Mouse (Mus musculus): ENCODE measurements around the gene Smpdl3a. TPM values are rescaled to one million over a fixed set of nuclear protein-coding genes. Genes with fewer than 3 reads are reported as not detected.
A peak's percentile ranks its signal among the peaks of the same experiment; 100 is the strongest.

Smpdl3a gene
- total RNA-seq, 2 experiments from 2014 or later: 66.4 to 74.7 TPM

- H3K4me3 ChIP-seq: no peak overlapping the region
- no peak for DNase-seq
- TF ChIP-seq CTCF (IDR thresholded peaks at IDR 0.05): no peak
- no peak overlapping the region for H3K27ac ChIP-seq
- intact Hi-C loops (cut with DNase I): loop anchor here (10.0 kb wide), 1 partner anchor 328 kb away; no protein-coding TSS in a partner anchor
Measured at GRCm38 (mm10) chr10:57792957-57793356, 1.2 kb upstream of the Smpdl3a start.

DNA sequence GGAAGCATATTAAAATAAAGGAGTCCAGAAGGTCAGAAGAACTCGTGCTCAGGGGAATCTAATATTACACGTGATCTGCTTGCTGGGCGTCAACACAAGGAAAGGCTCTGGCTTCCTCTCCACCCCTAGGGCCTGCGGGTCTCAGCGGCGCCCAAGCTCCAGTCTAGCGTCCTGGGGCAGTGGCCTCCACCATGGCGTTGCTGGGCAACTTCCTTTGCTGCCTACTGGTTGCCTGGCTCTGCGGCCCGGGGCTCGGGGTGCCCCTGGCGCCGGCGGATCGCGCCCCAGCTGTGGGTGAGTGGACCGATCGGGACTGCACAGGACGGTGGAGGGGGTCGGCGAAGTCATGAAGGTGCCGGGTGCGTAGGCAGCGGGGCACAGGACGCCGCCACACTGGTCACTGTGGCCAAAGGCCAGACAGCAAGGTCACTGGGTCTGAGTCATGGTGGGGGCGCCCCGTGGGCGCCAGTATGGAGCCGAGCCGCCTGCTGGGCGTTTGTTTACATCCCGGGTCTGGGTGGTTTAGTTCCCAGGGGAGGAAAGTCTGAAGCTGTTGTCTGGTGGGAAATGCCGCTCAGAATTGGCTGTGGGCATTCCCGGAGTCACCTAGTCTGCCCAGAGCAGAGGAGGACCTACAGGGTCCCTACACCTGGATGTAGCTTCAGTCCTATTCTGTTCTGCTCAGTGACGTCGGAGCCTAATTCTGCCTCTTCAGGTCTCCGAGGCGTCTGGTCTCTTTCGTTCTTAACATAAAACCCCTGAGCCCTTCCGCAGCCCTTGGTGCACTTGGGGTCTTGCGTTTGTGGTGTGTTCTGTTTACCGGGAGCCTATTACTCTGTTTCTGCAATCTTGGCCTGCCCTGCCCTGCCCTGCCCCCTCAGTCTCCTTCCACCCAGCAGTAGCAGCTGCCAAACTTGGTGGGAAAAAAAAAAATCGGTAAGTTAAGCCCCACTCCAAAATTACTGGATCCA lies 641 bp downstream of the Smpdl3a start:
- TF ChIP-seq CTCF (IDR thresholded peaks at IDR 0.05): peak; percentile 24; the same call in 1 of the 2 replicates
- peak overlapping the region; percentile 97 for H3K27ac ChIP-seq
- intact Hi-C loops (cut with DNase I): loop anchor here (2.0 to 10.0 kb wide), 2 partner anchors 52 to 330 kb away; no protein-coding TSS in a partner anchor
- DNase-seq: peak; percentile 72
- H3K4me3 ChIP-seq: peak overlapping the region; percentile 87

DNA sequence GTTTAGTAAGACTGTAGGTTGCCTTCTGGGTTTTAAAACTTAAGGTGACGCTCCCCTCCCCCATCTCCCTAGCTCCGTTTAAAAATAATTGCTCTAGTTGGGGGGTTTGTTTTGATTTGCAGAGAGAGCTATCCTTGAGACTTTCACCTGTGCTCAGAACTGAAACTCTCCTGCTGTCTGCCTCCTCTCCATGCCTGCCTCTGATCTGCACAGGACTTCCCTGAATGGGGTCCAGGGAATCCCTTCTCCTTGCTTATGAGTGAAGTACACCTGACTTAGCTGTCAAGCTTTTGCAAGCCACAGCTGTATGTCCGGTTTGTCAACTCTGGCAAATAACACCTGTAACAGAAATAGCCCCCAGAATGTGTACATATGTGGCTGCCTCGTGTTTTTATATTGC lies 1.4 kb downstream of the Smpdl3a start:
- Histone ChIP-seq H3K4me3 (peak overlapping the region; percentile 87), H3K27ac (peak overlapping the region; percentile 97)
- DNase-seq: no peak
- TF ChIP-seq CTCF (IDR thresholded peaks at IDR 0.05): no peak
- intact Hi-C loops (cut with DNase I): loop anchor here (2.0 to 10.0 kb wide), 2 partner anchors 53 to 331 kb away; no protein-coding TSS in a partner anchor

DNA sequence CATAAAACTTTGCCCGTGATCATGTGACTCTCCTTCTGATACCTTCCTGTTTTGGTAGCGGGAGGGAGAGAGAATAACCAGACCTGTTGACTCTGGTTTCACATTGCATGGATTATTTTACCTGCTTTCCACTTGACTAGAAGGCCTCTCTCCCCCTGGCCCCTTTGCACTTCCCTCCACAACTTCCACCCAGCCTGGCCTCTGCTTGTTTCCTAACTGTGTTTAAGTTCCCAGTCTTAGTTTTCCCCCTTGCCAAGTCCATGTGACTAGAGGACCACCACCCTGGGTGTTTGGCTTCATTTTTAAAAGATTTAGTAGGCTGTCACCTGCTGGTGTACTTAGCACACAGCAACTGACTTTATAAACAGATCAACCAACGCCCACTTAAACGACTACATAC lies 1.9 kb downstream of the Smpdl3a start:
- intact Hi-C loops (cut with DNase I): loop anchor here (10.0 kb wide), 1 partner anchor 331 kb away; no protein-coding TSS in a partner anchor
- peak; percentile 56 for TF ChIP-seq CTCF (IDR thresholded peaks at IDR 0.05)
- peak overlapping the region; percentile 97 for H3K27ac ChIP-seq
- DNase-seq: peak; percentile 22
- peak overlapping the region; percentile 87 for H3K4me3 ChIP-seq

DNA sequence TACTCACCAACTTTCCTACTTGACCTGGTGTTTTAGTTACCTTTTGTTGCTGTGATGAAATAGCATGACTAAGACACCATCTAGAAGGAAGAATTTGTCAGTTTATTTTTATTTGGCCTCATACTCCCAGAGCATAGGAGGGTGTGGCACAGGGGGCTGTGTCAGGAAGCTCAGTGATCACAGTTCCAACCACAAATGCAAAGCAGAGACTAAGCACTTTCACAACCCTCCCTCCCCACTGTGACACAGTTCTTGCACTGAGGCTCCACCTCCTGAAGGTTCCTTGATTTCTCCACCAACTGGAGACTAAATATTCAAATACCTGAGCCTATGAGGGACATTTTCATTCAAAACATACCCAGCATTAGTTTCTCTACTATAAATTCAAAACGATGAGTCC lies 5.4 kb downstream of the Smpdl3a start:
- no peak overlapping the region for H3K27ac ChIP-seq
- intact Hi-C loops (cut with DNase I): loop anchor here (10.0 kb wide), 1 partner anchor 335 kb away; no protein-coding TSS in a partner anchor
- TF ChIP-seq CTCF (IDR thresholded peaks at IDR 0.05): no peak
- DNase-seq: no peak
- H3K4me3 ChIP-seq: no peak overlapping the region

DNA sequence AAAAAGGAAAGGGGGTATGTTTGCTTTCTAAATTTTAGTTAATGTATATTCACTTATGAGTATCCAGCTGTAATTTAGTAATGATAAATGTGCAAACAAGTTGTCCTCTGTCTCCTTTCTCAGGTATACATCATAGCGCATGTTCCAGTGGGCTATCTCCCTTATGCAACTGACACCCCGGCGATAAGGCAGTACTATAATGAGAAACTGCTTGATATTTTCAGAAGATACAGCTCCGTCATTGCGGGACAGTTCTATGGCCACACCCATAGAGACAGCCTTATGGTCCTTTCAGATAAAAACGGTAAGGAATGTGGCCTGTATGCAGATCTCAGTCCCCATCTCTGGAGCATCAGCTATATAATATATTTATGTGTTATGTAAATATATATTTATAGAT lies 13.6 kb downstream of the Smpdl3a start:
- no peak overlapping the region for H3K27ac ChIP-seq
- no peak overlapping the region for H3K4me3 ChIP-seq
- intact Hi-C loops (cut with DNase I): no loop called here
- no peak for TF ChIP-seq CTCF (IDR thresholded peaks at IDR 0.05)
- DNase-seq: no peak

DNA sequence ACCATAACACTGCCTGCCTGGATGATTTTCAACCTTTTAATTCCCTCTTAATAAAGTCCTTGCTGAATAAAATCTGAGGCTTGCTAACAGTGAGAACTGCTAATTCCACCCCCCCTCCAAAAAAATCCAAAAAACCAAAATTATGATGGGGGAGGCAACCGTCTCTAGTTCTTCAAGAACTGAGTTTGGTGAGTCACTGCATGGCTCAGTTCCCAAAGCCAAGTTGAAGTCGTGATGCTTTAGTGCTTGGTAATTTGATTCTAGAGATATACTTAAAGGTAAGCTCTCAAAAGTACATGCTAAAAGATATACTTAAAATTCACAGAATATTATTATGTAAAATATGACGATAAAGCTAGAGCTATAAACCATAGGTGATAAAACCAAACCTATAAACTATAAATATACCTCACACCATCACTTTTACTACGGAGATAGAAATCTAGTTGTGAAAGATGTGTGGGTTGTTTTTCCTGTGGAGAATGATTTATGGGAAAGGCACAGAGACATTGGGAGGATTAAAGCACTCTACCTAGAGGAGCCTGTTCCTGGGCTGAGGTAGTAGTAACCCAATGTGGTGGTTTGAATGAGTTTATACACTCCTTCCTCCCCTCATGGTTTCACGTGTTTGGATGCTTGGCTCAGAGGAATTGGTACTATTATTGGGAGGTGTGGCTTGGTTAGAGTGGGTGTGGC lies 18.2 kb downstream of the Smpdl3a start:
- no peak for DNase-seq
- TF ChIP-seq CTCF (IDR thresholded peaks at IDR 0.05): no peak
- intact Hi-C loops (cut with DNase I): no loop called here
- no peak overlapping the region for H3K4me3 ChIP-seq
- H3K27ac ChIP-seq: no peak overlapping the region

DNA sequence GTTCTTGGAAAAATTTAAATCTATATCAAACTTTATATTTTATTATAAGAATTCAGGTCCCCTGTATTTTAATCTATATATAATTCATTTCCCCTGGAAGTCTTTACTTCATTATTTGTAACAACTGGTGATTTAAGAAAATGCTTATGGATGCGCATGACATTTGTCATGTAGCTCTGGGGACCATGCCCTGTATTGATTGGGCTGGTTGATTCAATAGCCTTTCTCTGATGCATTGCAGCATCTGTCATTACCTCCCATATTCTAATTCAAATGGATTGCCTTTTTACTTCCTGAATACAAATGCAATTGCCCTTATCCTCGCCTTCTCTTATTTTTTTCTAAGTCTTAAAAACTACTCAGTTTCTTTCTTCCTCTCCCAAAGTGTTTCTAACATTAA lies 20.2 kb downstream of the Smpdl3a start:
- intact Hi-C loops (cut with DNase I): no loop called here
- TF ChIP-seq CTCF (IDR thresholded peaks at IDR 0.05): no peak
- DNase-seq: no peak
- no peak overlapping the region for H3K27ac ChIP-seq
- no peak overlapping the region for H3K4me3 ChIP-seq

- DNase-seq: no peak
- H3K4me3 ChIP-seq: no peak overlapping the region
- intact Hi-C loops (cut with DNase I): no loop called here
- no peak for TF ChIP-seq CTCF (IDR thresholded peaks at IDR 0.05)
- no peak overlapping the region for H3K27ac ChIP-seq
Measured at GRCm38 (mm10) chr10:57815869-57816268, 21.7 kb downstream of the Smpdl3a start.

- no peak for TF ChIP-seq CTCF (IDR thresholded peaks at IDR 0.05)
- no peak overlapping the region for H3K27ac ChIP-seq
- no peak overlapping the region for H3K4me3 ChIP-seq
- intact Hi-C loops (cut with DNase I): no loop called here
- DNase-seq: no peak
Measured at GRCm38 (mm10) chr10:57819209-57819608, 25.1 kb downstream of the Smpdl3a start.

- intact Hi-C loops (cut with DNase I): no loop called here
Measured at GRCm38 (mm10) chr10:57822473-57822872, 28.3 kb downstream of the Smpdl3a start.

GRCm38 (mm10) chr10:57828649-57829048 lies 34.5 kb downstream of the Smpdl3a start:
- intact Hi-C loops (cut with DNase I): no loop called here
- TF ChIP-seq CTCF (IDR thresholded peaks at IDR 0.05): no peak
- no peak overlapping the region for H3K4me3 ChIP-seq
- no peak for DNase-seq
- no peak overlapping the region for H3K27ac ChIP-seq

More at GRCm38 (mm10) chr10:57822473-57822872, 28.3 kb downstream of the Smpdl3a start:
- TF ChIP-seq CTCF (IDR thresholded peaks at IDR 0.05): no peak
- no peak overlapping the region for H3K27ac ChIP-seq
- no peak for DNase-seq
- H3K4me3 ChIP-seq: no peak overlapping the region

DNA sequence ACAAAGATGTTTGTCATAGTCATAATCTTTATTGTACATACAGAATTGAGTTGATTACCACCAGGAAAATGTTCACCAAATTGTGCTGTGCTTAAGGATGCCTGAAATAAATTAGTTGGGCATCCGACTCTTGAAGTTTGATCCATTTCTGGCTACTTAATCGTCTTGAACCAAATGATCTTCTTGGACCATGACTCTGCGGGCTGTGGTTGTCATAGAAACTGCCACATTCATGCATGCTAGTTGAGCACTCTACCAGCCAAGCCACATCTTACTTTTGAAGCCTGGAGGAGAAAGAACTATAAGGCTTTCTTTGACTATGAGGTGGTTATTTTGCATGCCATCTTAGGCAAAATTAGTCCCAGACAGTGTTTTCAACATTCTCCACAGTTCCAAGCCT lies 35.5 kb downstream of the Smpdl3a start:
- H3K4me3 ChIP-seq: no peak overlapping the region
- no peak overlapping the region for H3K27ac ChIP-seq
- no peak for TF ChIP-seq CTCF (IDR thresholded peaks at IDR 0.05)
- intact Hi-C loops (cut with DNase I): loop anchor here (5.0 kb wide), 1 partner anchor 87 kb away; no protein-coding TSS in a partner anchor
- no peak for DNase-seq

Measured in gastrocnemius, adult 2 months (tissue).